Mouse (Mus musculus): ENCODE measurements at regions not wholly inside any gene's neighbourhood (a gene's known extent, or its start where the extent isn't known, plus 50 kb on each side); places are given as distances from the start of the nearest gene placed in this dataset.
A peak's percentile ranks its signal among the peaks of the same experiment; 100 is the strongest.

DNA sequence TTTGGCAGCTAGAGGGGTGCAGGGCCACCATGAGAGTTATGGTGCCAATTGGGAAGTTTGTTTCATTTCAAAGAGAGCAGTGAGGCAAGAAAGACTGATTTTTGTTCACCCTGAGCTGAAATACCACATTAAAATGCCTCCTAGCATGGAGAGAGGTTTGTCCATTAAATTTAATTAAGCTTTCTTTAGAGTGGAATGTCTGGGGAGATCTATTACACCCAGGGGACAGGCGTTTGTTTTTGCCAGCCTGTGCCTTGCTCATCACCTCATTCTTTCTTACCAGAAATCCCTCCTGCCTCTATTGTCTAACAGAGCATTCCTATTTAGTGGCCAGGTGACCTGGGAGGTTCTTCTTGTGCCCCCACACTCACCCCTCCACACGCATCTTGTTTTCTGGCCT lies 55.2 kb upstream of the Rcn1 start:
- no peak for DNase-seq

DNA sequence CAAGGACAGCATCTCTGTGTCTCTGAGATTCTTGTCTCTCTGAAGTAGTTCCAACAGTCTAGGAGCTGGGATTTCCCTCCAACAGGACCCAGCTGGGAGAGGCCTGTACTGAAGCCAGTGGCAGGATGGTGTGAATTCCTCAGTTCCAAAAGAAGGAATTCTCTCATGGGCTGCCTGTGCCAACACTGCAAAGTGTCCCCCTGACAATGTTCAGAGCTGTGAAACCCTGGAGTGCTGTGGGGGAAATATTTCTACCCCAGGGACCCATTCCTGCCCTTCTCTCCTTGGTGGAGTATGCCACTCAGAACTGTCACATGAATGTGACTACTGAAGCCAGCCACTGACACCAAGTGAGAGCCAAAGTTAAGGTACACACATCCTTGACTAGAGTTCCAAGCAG lies 55.7 kb upstream of the Rcn1 start:
- DNase-seq = no peak

DNA sequence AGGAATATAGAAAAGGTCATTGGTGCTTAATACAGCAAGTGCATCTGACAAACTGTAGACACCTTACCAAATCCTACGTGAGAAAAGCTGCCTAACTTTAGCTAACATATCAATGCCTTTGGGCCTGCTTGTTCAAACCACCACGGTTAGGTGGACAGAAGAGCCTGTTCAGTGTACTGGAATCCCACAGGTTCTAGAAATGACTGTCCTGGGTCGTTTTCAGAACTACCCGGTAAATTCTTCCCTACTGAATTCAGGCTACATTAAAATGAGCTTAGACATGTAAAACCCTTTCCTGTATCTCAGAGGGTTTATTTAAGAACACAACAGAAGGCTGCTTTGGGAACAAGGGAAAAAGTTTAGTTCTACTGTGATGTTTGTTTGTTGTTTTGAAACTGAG lies 59.5 kb upstream of the Rcn1 start:
- DNase-seq = no peak

DNA sequence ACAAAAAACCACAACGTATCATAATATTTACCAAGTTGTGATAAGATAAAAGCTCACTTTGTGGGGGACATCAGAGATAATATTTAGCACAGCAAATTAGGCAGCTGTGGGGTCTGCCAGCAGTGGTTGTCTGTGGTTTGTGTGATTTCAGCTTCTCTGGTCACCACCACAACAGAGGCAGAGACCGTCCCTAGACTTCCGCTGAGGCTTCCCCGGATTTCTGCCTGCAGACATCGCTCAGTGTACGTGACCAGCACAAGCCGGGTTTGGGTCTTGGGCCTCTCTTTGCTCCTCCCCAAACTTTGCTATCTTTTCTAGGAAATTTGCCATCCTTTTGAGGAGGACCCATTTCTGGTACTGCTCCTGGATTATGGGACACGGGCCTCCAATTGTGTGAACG lies 60.4 kb upstream of the Rcn1 start:
- peak; percentile 23 for DNase-seq

DNA sequence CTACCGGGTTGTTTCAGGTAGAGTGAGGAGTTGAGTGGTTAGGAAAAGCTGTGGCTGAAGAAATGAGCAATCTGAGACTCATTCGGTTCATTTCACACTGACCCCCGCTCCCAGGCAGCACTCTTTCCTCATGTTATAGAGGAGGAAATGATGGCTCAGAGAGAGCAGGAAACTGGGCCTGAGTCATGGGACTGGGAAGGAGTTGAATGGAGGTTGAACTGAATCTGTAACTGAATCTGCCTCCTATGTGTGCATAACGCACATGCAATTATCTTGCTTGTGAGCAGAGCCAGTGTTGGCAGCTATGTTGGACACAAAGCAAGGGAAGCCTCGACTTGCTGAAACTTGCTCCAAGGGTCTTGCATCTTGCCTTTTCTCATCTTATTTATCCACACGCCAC lies 66.5 kb upstream of the Rcn1 start:
- no peak for DNase-seq

DNA sequence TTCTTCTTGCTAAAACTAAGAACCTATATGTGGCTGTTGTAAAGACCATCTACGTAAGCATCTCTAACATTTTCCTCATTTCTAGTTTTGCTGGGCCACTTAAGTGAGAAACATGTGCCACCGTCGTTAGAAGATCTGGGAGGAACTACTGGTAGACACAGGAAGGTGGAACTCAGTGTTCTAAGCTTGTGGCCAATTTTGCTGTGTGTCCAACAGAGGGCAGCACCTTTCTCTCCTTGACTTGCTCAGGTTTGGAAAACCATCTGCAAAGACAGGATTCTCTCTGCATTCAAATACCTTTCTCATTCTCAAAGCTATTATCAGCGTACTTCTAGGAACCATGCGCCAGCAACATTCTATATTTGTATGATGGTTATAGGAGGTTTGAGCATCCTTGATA lies 69.8 kb upstream of the Rcn1 start:
- DNase-seq = no peak

DNA sequence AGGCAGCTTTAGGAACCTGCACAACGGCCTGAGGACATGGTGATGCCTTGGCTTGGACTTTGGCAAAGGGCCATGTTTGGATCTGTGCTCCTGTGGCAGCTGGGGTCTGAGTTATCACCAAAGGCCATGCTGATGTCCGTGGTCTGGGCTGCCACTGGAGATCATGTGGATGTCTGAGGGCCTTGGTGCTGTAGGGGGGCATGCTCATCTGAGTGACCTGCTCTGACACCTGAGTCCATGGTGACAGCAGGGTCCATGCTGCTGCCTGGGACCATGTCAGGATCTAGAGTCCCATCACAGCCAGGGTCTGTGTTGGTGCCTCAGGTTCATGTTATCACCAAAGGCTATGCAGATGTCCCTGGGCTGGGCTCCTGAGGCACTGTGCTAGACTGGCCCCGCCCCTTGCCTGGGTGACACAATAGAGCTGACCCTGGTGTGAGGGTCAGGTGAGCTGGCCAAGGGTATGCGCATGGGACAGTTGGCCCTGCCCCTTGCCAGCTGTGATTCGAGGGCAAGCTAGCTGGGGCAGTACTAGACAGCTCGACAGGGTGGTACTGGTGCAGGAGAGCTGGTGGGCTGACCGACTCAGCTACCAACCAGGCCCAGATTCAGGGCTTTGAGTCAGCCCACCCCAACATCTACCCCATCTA lies 77.0 kb upstream of the Rcn1 start:
- no peak for DNase-seq

GRCm38 (mm10) chr2:105481990-105482592 lies 83.0 kb upstream of the Rcn1 start:
- no peak for DNase-seq

GRCm38 (mm10) chr2:105484496-105484895 lies 85.4 kb upstream of the Rcn1 start:
- no peak for DNase-seq

DNA sequence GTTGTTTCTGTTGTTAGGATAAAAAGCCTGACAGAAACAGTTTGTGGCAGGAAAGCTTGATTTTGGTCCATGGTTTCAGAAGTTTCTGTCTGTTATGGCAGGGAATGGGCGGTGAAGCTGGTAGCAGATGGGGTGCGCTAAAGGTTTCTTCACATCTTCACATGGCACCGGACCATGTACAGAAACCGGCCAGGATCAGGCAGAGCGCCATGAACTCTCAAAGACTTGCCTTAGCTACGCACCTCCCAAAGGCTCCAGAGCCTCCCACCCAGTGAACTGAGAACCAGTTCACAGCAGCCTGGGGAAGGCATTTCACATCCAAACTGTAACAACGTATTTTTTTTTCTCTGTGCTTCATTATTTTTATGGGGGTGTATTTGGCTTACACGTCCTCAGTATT lies 86.2 kb upstream of the Rcn1 start:
- DNase-seq = no peak

DNA sequence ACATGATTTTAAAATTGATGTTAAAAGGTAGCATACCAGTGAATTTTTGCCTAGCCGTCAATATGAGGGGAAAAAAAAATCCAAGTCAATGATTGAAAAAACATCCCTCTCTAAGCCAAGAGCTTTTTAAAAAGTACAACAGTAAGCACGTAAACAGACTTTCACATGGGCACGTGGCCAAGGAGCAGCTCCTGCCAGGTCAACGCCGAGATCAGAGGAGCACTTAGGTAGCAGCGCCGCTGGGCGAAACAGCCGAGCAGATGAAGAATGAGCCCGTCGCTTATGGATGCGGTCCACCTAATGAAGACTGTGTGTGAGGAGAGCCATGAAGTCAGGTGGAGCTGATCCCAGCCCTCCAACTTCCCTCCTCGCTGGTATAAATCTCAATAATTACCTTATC lies 96.7 kb upstream of the Rcn1 start:
- DNase-seq = peak; percentile 78

DNA sequence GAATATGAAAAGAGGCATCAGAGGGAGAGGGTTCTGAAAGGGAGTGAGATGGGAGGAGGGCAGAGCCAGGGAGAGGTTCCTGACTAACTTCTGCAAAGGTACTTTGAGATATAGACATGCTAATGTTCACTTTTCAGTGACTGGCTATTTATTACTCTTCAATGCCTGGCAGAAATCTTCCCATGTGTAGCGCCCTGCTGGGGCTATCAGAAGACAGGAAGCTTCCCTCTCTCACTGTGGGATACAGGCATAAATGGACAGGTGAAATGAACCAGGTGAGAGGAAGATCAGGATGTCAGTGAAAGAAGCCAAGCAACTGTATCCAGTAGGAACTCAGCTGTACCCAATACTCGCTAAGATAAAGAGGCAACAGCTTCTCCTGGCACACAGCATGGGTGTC lies 105.1 kb upstream of the Rcn1 start:
- peak; percentile 28 for DNase-seq

DNA sequence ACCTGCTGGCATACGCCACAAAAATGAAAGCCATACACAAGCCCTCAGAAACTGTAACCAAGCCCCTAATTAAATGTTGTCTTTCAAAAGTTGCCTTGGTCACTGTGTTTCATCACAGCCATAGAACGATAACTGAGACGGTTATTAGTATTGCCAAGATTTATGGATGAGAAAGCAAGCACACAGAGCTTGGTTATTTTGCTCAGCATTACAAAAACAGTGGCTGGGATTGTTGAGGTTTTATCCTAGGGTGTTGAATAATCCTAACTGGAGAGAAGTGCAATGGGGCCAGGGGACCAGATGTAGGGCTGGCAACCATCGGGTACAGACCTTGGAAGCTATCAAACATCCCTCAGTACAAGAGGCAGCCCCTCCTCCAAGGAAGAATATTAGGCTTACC lies 106.4 kb upstream of the Rcn1 start:
- DNase-seq = peak; percentile 11

GRCm38 (mm10) chr2:105507160-105507559 lies 108.0 kb upstream of the Rcn1 start:
- DNase-seq = no peak

DNA sequence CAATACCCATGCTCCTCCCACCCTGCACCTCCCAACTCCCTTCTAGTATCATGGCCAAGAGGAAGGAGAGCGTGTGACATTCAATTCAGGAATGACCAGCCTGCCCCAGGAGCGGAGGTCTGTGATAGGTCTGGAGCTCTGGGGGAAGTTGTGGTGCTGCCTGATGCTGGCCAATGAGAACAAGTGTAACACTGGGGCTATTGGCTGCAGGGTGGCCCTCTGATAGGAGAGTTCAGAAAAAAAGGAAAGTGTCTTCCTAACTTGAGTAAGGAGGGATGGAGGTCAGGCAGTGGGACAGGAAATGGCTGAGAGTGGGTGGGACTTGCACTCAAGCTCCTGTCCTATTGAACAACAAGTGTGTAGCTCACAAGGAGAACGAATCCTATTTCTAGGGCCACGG lies 111.7 kb upstream of the Rcn1 start:
- peak; percentile 76 for DNase-seq

DNA sequence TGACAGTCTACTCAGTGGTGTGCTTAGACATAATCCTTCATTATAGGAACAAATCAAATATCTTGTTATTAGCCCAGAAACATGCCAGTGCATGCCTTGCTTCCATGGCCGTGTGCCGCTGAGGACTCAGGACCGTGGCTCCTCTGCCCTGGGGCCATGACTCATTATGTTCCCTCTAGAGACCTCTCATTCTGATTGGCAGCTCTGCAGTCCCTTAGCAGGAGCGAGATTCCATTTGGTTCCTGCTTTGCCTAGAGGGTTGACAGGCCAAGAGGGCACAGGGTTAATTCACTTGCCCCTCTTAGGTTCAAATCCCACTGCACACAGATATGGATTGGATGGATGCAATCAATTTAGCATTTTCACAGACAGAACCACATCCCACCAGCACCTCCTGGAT lies 112.6 kb upstream of the Rcn1 start:
- DNase-seq = peak; percentile 79

DNA sequence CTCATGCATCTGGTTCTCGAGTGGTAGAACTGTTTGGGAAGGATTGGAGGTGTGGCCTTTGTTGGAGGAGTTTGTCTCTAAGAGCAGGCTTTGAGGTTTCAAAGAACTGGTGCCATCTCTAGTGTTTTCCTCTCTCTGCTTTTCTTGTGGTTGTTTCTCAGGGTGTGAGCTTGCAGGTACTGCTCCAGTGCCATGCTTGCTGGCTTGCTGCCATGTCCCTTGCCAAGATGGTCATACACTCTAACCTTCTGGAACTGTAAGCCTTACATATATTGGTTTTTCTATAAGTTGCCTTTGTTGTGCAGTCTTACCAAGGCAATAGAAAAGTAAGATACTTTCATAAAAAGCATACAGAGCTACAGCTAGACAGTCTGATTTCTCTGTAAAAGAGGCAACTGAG lies 115.1 kb upstream of the Rcn1 start:
- DNase-seq = no peak

DNA sequence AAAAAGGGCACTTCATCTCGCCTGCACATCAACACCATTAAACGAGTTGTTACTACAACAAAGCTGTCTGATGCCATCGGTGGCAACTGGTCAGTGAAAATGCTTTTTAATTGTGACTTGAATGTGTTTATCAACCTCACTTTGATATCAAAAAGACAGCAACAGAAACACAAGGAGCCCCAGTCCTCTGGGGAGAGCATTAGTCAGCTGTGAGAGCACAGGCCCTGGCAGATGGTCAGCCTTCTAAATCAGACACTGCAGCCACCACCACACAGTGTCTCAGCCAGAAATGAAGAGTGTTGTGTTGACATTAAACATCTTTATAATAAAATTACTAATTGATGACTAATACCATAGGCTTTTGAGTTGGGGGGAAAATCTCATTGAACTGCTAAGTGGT lies 115.8 kb upstream of the Rcn1 start:
- DNase-seq = peak; percentile 49

- DNase-seq = no peak
Measured at GRCm38 (mm10) chr2:105515326-105515725, 116.2 kb upstream of the Rcn1 start.

- peak; percentile 83 for DNase-seq
Measured at GRCm38 (mm10) chr2:105516267-105517133, 117.4 kb upstream of the Rcn1 start.

GRCm38 (mm10) chr2:105521841-105522240 lies 122.7 kb upstream of the Rcn1 start:
- peak; percentile 80 for DNase-seq

DNA sequence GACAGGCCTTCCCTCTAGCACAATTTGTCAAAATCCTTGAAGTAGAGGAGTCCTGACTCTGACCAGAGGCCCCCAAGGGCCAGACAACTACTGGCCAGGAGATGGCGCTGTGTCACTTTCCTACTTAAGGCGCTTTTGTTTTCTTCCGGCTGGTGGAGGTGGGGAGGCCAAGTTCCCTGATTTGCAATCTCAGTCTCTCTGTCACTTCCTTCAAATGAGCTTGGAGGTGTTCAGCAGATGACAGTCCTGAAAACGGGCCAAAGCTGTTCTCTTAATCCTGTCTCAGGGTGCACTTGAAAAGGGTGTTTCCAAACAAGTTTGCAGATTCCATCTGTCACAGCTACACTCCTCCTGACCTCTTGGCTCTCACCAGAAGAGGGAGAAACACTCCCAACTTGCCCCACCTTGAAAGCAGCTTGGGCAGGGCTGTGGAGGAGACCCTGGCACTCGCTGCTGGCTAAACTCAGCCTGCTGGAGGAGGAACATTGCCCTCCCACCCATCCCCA lies 124.2 kb upstream of the Rcn1 start:
- DNase-seq = peak; percentile 83

- no peak for DNase-seq
Measured at GRCm38 (mm10) chr2:105525111-105525610, 126.0 kb upstream of the Rcn1 start.

DNA sequence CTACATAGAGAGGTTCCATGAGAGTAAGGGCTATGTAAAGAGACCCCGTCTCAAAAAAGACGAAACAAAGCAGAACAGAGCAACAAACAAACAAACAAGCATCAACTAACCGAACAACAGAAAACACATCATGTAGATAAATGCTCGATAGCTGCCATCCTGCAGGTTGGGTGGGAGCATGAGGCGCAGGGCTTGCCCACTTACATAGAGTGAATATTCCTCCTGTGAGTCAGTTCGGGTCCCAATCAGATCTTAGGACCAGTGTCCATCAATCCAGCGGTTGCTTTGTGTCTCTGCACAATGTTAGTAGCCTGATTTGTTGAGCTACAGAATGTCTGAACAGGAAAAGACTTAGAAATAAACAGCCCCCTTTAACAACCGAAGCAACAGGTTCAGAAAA lies 129.4 kb upstream of the Rcn1 start:
- peak; percentile 62 for DNase-seq

Data from heart, adult 11 months (tissue).